Mouse (Mus musculus) telencephalon, adult 2 months (tissue): ENCODE measurements at regions not wholly inside any gene's neighbourhood (a gene's known extent, or its start where the extent isn't known, plus 50 kb on each side); places are given as distances from the start of the nearest gene placed in this dataset.
A peak's percentile ranks its signal among the peaks of the same experiment; 100 is the strongest.

Experiments
- DNase-seq: peaks from one replicate; pipeline ENCODE4 v3.0.0-alpha.2; 2011; ENCODE audit warnings: low read depth, low spot score

DNA sequence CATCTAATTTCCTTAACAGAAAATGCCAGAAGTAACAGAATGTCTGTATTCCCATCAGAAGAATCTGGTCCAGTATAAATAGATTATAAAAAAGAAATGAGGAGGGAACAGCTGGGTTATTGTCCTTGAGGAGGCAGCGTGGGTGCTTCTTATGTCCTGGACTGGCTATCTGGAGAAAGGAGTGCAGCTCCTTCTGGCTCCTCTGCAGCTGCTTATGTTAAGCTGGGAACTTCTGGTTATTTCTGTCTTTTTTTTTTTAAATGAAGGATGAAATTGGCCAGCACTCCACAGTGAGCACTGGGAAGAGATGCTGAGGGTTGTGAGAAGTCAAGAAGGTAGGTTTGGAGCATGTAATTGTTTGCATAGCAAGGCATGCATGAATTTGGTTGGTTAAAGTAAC lies 441.5 kb downstream of the Ebf1 start:
- DNase-seq = peak; percentile 22

DNA sequence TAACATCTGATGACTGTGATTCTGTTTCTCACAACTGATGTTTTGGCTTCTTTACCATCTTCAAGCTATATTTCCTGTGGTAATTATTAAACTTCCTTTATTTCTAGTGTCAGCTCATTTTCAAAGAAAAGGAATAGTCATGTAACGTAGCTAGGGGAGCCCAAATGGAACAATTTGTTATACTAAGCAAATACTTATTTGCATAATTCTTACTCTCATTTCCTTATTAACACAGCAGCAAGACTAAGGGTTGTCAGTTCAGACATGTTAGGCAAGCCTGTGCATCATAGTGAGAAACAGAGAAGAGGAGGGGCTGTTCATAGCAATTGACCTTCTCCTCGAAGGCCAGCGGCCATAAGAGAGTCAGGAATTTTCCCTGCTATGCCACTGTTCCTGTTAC lies 449.5 kb downstream of the Ebf1 start:
- no peak for DNase-seq

DNA sequence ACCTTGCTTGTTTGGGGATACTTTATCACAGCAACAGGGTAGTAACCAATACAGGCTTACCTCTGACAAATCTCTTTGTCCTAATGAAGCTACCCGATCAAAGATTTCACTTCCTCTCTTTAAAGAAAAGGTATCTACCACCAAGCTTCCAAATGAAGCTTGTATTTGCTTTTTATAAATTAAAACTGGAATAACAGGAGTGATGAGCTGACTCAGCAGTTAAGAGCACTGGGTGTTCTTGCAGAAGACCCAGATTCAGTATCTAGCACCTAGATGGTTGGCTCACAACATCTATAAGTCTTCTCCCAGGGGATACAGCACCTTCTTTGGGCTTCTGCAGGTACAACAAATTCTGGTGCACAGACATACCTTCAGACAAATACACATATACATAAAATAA lies 453.2 kb downstream of the Ebf1 start:
- no peak for DNase-seq

DNA sequence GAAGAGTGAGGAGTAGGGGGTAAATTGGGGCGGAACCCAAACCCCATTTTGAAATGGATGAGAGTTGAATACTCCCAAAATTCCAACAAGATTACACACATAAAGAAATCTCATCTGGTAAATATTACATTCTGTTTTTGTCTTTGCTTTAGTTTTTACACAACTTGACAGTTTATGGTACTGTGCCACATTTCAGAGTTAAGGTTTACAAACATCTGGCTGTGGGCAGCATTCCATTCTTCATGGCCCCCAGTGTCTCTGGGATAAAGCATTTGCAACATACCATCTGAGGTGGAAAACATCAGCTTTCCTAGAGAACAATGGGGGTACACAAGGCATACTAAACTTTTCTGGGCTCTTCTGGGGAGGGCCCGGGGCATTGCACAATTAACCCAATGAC lies 454.1 kb downstream of the Ebf1 start:
- DNase-seq = no peak

DNA sequence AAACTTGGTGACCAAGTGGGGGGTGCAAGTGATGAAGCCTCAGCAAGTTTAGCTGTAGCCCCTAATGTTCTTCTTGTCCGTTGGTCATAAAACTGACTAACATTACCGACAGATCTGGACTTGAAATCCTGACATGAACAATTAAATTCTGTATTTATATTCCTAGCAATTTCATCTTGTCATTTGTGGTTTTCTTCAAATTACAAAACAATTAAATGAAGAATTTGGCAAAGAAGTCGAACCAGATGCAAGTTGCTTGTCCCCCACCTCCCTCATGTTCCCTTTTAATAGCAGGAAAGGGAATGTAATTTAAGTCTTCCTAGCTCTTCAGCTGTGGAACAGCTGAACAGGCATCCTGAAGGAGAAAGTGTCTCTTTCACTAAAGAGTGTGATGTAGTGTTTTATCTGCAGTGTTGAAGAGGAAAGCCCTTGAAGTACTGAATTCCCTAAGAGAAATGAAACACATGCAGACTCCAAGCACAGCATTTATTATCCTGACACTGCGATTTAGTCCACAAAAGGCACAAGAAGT lies 467.5 kb downstream of the Ebf1 start:
- peak; percentile 6 for DNase-seq

DNA sequence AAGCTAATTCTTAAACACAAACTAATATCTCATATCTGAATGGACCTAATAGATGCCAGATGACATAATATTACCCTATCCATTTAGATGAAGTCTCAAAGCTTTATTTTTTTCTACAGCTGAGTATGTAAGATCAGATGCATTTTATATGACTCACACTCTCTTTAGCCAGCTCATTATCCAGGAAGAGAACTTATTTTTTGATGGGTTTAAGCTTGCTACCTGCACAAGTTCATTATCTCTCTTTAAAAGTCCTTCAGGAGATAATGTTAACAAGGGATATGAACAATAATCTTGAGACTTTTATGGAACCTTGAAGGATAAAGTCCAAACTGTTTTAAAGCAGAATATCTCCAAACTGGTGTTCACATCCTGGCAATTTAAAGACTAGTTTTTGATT lies 468.0 kb downstream of the Ebf1 start:
- no peak for DNase-seq

DNA sequence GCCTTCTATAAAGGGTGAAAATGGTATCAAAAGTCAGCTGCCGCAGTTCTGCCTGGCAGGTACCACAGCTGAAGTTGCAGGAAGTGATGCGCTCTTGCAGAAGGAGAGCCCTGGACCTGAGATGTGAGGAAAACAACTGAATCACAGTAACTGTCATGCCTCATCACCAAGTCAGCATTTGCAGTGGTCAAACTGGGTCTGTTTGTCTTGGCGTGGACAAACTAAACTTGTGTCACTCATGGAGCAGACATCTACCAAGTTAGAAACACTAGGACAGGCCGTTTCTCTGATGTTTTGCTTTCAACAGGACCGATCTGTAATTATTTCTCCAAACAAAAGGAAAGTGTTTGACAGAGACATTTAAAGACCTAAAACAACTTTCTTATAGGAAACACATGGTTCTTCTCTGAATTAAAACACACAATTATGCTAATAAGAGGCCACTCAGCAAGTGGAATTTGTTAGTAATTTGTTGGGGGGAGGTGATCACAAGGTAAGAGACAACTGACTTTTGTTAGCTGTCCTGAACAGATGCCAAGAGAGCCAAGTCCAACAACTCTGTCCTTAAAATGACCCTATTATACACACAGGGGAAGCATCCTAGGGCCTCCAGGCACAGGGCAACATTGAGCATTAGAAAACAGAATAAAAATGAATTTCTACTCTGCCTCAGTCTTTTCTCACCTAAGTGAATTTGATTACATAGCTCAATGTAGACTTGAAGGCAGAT lies 470.2 kb downstream of the Ebf1 start:
- no peak for DNase-seq

DNA sequence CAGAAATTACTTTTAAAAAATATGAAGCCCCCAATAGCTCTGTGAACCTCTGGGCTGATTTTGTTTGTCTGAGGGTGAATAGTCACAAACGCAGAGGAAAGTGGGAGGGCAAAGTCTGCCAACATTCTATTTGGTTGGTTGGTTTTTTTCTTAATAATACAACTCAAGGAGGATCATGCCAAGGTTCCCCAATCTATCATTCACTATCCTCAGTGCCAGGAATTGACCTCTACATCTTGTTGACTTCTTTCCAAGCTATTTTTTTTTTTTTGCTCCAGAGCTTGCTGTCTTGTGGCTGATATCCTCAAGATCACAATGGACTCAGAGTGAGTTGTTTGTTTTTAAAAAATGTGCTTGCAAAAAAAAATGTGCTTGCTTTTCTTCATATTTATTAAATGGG lies 471.2 kb downstream of the Ebf1 start:
- no peak for DNase-seq

DNA sequence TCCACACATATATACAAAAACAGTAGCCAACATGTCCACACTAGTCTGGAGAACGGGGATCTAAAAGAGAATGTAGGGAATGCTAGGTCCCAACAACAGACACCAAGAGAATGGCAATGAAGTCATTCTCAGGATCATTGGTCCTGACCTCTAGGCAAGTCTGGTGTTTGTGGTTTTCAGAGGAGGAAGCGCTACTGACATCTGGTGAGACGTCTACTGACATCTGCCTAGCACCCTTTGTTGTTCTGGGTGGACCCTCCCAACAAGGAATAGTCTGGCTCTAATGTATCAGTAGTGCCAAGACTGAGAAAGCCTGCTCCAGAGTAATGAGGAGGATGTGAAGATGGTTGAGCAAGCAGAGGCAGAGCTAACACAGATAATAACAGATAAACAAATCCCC lies 472.4 kb downstream of the Ebf1 start:
- no peak for DNase-seq

DNA sequence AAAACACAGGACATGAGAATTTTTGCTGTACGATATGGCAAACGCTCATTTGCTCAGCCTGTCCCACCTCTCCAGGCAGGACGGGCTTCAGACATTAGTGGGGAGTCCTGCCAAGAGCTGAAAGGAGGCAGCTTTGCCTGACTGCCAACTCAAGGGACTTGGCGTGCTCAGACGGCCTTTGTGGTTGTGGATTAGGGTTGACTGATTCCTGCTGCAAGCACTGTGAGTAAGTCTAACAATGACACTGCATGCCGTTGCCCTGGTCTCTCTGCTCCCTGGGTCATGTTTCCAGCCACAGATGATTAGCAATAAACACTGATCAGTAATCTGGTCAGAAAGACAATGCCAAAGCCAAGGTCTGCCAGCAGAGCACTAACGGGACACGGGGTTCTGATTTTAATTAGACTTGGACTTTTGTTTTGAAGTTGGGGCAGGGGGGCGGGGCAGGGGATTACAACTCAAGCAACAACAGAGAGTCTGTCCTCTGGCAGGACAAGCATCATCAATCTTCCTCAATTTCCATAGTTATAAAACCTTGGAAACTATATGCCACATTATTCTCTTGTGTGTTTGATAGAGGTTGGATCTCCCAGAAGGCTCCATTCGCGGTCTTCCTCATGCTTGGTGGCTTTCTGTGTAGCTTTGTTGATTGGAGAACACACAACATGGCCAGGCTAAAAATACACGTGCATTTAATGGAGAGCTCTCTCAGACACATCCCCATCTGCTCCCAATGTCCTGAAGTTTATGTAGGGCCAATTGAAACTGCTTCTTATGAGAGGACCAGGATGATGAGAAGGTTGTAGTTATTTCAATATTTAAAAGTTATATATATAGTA lies 486.6 kb downstream of the Ebf1 start:
- DNase-seq = no peak

DNA sequence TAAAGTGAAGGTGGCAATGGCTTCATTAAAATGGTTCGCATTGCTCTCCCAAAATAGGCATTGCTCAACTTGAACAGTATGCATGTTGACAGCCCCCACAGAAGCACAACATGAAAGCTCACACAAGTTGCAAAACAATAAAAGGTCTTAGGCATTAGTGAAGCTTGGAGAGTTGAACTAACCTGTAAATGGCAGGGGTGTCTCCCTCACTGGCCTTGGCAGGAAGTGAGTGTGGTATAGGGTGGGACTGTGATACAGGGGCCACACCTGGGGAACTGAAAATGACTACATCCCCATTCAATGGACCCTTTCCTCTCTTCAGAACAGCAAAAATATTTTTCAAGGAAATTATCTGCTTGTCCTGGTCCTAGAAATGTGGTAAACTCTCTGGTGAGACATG lies 499.6 kb downstream of the Ebf1 start:
- no peak for DNase-seq

DNA sequence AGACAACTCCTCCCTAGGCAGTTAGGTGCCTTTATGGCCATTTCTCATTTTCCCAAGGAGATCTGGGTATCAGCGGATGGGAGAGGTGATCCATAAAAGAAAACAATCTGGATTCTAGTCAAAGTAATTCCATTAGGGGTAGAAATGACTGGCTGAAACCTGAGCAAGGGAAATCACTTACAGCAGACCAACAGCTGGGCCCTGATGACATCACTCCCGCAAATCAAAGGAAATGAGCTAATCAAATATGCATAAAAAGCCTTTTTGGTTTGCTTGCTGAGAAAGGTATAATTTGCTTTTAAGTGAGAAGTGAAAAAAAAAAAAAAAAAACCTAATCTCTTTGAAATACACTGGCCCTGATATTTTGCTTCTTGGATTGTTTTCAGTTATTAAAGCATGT lies 506.2 kb downstream of the Ebf1 start:
- DNase-seq = no peak

DNA sequence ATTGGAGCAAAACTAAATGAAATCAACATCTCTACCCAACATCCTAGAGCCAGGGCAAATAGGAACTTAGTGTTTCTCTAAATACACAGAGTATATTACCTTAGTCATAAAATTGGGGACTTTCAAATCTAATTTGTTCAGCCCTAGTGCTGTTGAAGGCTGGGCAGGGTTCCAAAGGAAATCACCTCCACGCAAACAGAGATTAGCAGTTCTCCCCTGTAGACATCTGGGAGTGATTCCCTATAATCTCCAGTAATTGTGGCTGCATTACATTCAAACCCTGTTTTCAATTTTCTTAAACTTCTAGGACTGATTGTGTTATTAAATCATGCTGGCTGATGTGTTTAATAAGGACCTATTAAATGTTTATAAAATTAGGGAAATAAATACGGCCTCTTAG lies 519.7 kb downstream of the Ebf1 start:
- DNase-seq = no peak

DNA sequence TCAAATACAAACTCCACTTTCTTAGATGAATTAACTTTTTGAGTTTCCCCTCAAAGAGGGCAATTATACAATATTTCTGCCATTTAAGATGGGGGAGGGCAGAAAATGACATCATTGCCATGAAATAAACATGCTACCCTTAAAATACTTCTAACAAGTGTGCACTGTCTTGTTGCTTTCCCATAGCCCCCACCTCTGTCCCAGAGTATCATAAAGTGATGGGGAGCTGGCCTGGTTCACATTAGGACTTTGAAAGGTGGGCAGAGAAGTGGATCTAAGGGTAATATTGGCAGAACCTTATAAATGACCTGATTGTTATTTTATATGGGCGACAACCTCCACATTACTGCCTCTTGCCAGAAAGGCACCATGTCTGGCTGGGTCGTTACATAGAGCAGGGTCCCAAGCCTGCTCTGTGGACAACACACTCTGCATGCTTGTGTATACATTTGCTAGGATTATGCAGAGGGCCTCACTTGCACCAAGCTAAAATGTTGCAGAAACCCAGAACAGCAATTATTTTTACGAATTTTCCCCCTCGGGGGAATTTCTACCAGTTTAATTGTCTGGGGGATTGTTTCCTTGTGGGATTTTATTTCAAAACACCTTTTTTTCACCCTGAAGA lies 521.3 kb downstream of the Ebf1 start:
- no peak for DNase-seq

DNA sequence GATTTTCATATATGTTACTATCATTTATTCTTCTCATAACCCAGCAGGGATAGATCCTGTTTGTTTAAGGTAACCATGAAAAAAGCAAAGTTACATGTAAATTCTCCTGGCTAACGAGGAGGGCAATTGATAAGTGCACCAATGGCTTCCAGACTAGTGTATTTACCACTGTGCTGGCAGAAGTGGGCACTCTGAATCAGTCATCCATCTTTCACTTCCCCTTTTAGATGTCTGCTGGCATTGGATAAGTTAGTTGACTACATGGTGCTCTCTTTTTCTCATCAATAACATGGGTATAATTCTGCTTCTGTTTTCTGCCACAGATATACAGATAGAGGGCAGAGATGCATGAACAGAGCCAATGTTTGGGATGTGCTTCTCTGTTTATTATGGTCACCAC lies 523.4 kb downstream of the Ebf1 start:
- no peak for DNase-seq

DNA sequence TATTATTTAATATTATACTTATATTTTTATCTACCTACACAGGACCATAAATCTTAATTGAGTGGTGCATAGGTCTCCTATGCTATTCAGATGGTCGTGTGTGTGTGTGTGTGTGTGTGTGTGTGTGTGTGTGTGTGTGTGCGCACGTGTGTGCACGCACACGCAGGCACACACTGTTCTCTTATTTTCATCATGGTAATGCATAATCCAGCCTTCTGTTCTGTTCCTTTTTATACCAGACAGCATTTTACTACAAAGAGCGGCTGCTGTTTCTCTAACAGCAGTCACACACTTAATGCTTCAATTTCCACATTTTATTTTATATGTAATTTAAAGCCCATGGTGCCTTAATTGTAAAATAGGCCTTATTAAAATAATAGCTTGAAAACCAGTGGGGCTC lies 537.0 kb downstream of the Ebf1 start:
- no peak for DNase-seq

DNA sequence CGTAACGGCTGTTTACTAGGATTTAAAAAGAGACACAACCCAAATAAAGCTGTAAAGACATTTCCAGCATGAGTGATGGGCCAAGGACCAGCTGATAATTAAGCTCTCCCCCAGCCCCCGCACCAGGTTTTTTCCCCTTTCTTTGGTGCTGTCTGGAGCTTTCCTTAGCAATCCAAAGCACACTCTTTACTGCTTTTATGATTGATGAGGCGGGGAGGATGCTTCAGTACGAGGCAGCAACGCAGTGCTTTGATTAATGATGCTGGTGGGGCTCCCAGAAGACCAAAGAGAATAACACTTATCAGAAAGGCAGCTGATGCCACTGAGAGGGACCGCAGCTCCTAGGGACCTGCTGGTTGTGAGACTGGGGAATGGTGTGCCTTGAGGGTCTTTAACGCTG lies 537.4 kb downstream of the Ebf1 start:
- DNase-seq = no peak

DNA sequence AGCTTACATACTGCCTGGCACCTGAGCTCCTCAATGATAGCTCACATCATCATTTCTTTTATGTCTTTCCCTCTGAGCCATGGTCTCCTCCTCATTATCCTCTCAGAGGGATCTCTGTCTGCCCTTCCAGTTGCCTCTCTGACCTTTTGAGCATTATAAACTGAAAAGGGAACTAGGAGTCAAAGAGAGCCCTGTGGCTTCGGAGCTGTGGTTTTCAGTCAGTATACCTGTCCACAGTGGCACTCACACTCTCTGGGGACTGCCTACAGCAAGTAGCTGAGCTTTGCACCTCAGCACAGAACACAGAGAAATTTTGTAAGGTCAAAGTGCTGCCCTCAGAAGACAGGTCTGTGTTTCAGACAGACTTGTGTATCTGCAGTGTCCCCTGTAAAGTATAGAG lies 538.7 kb downstream of the Ebf1 start:
- no peak for DNase-seq

DNA sequence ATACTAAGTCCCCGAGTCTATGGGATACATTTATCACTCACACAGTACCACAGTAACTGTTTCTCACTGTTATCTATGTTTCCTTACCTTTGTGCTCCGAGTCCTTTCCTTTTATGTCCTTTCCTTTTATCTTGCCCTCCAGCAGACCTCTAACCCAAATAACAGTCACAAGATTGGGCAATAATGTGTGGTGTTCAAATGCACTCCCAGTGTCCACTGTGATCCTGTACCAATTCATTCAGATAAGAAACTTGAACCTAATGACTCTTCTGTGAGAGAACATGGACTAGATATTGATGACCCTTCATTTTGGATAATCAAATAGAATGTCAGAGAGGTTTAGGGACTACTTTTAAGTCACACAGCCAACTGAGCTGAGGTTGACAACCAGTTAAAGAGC lies 541.2 kb downstream of the Ebf1 start:
- DNase-seq = no peak

DNA sequence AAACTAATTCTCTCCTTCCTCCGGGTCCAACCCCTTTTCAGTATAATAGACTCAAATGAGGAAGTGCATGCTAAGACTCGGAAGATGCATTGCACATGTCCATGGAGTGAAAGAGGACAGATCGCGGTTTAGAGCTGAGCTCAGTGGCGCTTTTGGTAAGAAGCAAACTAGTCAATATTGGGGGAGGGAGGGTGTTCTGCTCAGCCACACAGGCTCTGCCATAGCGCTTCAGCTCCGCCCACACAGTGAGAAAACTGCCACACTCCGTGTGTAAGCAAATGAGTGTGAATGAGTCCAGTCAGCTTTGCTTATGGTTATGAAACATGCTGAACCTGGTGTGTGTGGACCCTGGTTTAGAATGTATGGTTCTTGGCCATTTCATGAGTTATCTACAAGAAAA lies 543.8 kb downstream of the Ebf1 start:
- DNase-seq = no peak

DNA sequence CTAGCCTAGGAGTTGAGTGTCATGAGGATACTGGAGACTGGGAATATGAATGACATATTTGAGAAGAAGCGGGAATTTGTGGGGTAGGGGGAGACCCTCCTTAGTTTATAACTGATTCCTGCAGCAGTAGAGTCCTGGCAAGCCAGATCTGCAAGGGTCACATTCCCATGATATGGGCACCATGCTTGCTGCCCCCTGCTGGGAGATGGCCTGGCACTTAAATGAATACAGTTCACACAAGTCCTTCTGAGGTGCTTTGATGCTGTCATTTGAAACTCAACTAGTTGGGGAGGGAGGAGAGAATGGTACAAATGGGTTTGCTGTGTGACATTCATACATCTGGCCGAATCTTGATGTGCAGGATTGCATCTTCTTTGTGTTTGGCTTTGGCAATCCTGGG lies 556.4 kb downstream of the Ebf1 start:
- no peak for DNase-seq

DNA sequence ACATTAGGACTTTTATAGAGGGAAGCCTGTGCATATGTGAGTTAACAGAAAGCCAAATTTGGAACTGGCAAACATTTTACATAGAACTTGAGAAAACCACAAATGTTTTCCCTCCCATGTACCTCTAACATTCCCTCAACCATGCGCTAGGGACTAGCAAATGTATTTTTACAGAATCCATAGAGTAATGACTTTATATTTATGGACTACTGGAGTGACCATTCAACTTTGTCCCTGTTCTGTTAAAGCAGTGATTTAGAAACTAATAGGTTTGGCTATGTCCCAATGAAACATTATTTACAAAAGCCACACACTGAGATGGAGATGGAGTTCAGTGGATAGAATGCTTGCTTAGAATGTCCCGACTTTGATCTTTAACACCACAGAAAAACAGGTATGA lies 557.0 kb downstream of the Ebf1 start:
- no peak for DNase-seq
